10 mouse cellular contexts compared by ENCODE assay signal in the genomic region with DNA sequence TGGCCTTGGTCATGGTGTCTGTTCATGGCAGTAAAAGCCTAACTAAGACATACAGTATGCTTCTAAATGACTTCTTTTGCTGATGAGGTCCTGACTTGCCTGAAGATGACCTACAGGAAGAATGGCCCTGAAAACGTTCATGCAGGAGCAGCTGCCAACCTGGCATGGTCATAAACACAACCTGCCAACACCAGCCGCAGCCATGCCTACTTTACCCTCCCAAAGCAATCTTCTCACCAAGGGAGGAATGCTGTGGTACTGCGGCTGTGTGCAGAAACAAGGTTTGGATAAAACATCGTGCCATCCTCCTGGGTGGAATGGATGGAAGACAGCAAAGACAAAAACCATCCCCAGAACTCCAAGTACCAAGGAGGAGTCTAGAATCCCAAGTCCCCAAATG. TPM values are rescaled to one million over a fixed set of nuclear protein-coding genes. Genes with fewer than 3 reads are reported as not detected.
DNase-seq lines count a peak whose midpoint lies in the region; TF ChIP-seq lines count a peak whose summit lies in the region.
"Had no signal": no experiment of that assay in that cellular context is flagged by ENCODE, and none has a peak within 500 bp of the region (broad histone marks: within the 10 kb centered on the region; RNA-seq: fewer than 3 reads in every experiment).

No protein-coding gene starts in this region.

- no peak for TF ChIP-seq POLR2A in cortical plate, adult 2 months (IDR thresholded peaks at IDR 0.05; ENCODE audit: extremely low read depth, insufficient read depth, low read length)

- 83% methylated on average over 4 of the region's 4 CpGs for WGBS in heart, embryonic 10.5 days

- no peaks in the 10 kb centered on the region for H3K9me3 ChIP-seq in heart, embryonic 10.5 days
- H3K9me3 ChIP-seq: megakaryocyte, embryonic 14.5 days had no signal

- H3K4me3 ChIP-seq in heart, embryonic 10.5 days: no peak overlapping the region
- H3K4me3 ChIP-seq in cortical plate, adult 2 months (ENCODE audit: insufficient read depth, low read length): no peak overlapping the region

- peaks cover 25% of the 10 kb centered on the region for H3K4me1 ChIP-seq in heart, embryonic 10.5 days
- peaks cover 4% of the 10 kb centered on the region for H3K4me1 ChIP-seq in cortical plate, adult 2 months (ENCODE audit: control insufficient read depth, insufficient read depth, low read length)

- TF ChIP-seq CTCF in cortical plate, adult 2 months (IDR thresholded peaks at IDR 0.05; ENCODE audit: extremely low read depth, insufficient read depth, low read length): no peak

- peak; percentile 48 to 56 for DNase-seq in heart, adult 18-20 months
- no peak for DNase-seq in heart, embryonic 10.5 days (ENCODE audit: low spot score)
- DNase-seq in adrenal gland, postnatal 25 days: peak; percentile 13
- DNase-seq in heart, postnatal 10 days: peak; percentile 50 to 62
- no peak for DNase-seq in kidney, postnatal 36 days
- DNase-seq in yolk sac, embryonic 10.5 days (ENCODE audit: low spot score): no peak
- DNase-seq in retina, postnatal 1 day: no peak
- DNase-seq: gastrocnemius, postnatal 10 days had no signal

- peaks cover 50% of the 10 kb centered on the region for H3K36me3 ChIP-seq in heart, embryonic 10.5 days

- no peaks in the 10 kb centered on the region for H3K27me3 ChIP-seq in heart, embryonic 10.5 days (ENCODE audit: insufficient read depth, poor library complexity, severe bottlenecking)
- H3K27me3 ChIP-seq: megakaryocyte, embryonic 14.5 days had no signal

- intact Hi-C loops in heart, postnatal 10 days (cut with DNase I): loop anchor here (5.0 kb wide), 1 partner anchor 122 kb away; no protein-coding TSS in a partner anchor

- H3K27ac ChIP-seq in heart, embryonic 10.5 days: no peak overlapping the region
- peak overlapping the region; percentile 52; the same call in 1 of the 2 replicates for H3K27ac ChIP-seq in cortical plate, adult 2 months (ENCODE audit: insufficient read depth, low read length)

RNA-seq across cellular contexts. Expression of a gene that starts 57.0 kb away (rescaled TPM):
- 10 to 100 TPM; 31.6 to 43.3 TPM for total RNA-seq in heart, adult 18-20 months (2021)
- polyA plus RNA-seq in heart, embryonic 10.5 days (2016; fragmentation: Nextera tagmentation; extraction: Ambion mirVana): 8.5 and 9.9 TPM in 2 replicates
- total RNA-seq in adrenal gland, postnatal 25 days (2021): 28.7 and 37.2 TPM in 2 replicates
- polyA plus RNA-seq in cortical plate, adult 2 months (2012; rRNA removed): 49.4 and 51.2 TPM in 2 replicates
- 10 to 100 TPM; 34.0 to 42.4 TPM for total RNA-seq in heart, postnatal 10 days (2021)

Comparison
In these comparisons a context has a peak if more than half of its experiments do, and no peak if none do; other contexts are left out.
1. DNase-seq: peak in heart, adult 18-20 months (2 of 2), adrenal gland, postnatal 25 days (single experiment) and heart, postnatal 10 days (2 of 2); none in heart, embryonic 10.5 days (single experiment), kidney, postnatal 36 days (0 of 2), yolk sac, embryonic 10.5 days (single experiment) and retina, postnatal 1 day (single experiment).